Mouse (Mus musculus) midbrain, embryonic 14.5 days (tissue): ENCODE measurements around the gene Hif3a. TPM values are rescaled to one million over a fixed set of nuclear protein-coding genes. Genes with fewer than 3 reads are reported as not detected.

Experiments used
- ATAC-seq: fragments of 200-750 bp; cut with Nextera tagmentation; 2 replicates; pipeline ENCODE4 v1.8.0; 2017; ENCODE audit warnings: moderate number of reproducible peaks, moderate library complexity; ENCODE audit not compliant: low FRiP score, low TSS enrichment
- DNase-seq: peaks from one replicate; pipeline ENCODE4 v3.0.0-alpha.2; 2015
- H3K27ac ChIP-seq: fragments of 300-500 bp; sonication (generic); replicated peaks from 2 replicates; pipeline ENCODE4 v1.5.1; 2014; ENCODE audit warnings: mild to moderate bottlenecking, low read depth, low read length, moderate library complexity
- H3K27me3 ChIP-seq: fragments of 300-500 bp; sonication (generic); 2 replicates; pipeline ENCODE4 v1.6.1; 2014; ENCODE audit warnings: low read length, control low read depth, mixed read lengths; ENCODE audit not compliant: control insufficient read depth, insufficient read depth
- H3K36me3 ChIP-seq: fragments of 300-500 bp; sonication (generic); 2 replicates; pipeline ENCODE4 v1.6.1; 2014; ENCODE audit warnings: low read length, control low read depth; ENCODE audit not compliant: control insufficient read depth, insufficient read depth
- H3K4me1 ChIP-seq: fragments of 300-500 bp; sonication (generic); 2 replicates; pipeline ENCODE4 v1.6.1; 2014; ENCODE audit warnings: mild to moderate bottlenecking, antibody characterized with exemption, low read length, control low read depth; ENCODE audit not compliant: control insufficient read depth, insufficient read depth
- H3K4me2 ChIP-seq: fragments of 300-500 bp; sonication (generic); 2 replicates; pipeline ENCODE4 v1.6.1; 2014; ENCODE audit warnings: mild to moderate bottlenecking, low read length, moderate library complexity
- H3K4me3 ChIP-seq: fragments of 300-500 bp; sonication (generic); replicated peaks from 2 replicates; pipeline ENCODE4 v1.5.1; 2014; ENCODE audit warnings: low read depth, low read length
- H3K9ac ChIP-seq: fragments of 300-500 bp; sonication (generic); replicated peaks from 2 replicates; pipeline ENCODE4 v1.6.1; 2014; ENCODE audit warnings: mild to moderate bottlenecking, low read length, moderate library complexity
- H3K9me3 ChIP-seq: fragments of 300-500 bp; sonication (generic); 2 replicates; pipeline ENCODE4 v1.6.1; 2016; ENCODE audit warnings: low read length, control low read depth, mixed read lengths; ENCODE audit not compliant: control insufficient read depth
- WGBS: fragments of 180-500 bp; shearing (Covaris S2); extraction: QIAGEN DNeasy Blood & Tissue Kit; methylation state at CpG from one replicate; pipeline ENCODE4 v1.1.7; 2014; 5-methylcytosine and 5-hydroxymethylcytosine counted together
- polyA plus RNA-seq: library from polyadenylated mRNA; unstranded; fragments of >200 nt; fragmentation: Nextera tagmentation; extraction: Ambion mirVana; gene quantifications from 2 replicates; pipeline ENCODE4 v1.2.1, GENCODE M21; 2014

Hif3a gene
- polyA plus RNA-seq, 1 experiment from 2014 or later: 4.6 TPM

DNA sequence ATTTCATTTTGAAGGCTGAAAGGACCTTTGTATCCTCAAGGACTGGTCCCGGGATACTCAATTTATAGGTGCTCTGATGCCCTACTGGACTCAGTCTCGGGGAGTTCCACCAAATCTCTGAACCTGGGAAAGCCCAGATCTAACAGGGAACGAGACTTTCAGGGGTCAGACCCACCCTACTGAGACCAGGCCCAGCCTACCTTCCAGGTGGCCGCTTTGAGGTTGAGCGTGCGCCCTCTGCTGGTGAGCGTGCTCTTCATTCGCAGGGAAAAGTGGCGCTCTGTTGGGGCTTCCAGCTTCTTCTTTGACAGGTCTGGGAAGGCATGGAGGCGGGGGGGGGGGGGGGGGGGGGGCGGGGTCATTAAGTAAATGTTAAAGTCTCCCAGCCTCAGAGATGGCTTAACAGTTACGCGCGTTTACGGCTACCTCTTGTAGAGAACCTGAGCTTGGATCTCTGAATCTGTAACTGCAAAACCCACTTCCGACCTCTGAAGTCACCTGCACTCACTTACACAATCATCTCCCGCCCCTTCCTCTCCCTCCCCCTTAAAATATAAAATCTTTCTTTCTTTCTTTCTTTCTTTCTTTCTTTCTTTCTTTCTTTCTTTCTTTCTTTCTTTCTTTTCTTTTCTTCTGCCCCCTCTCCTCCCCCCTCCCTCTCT lies 11.2 kb downstream of the Hif3a start:
- no peak overlapping the region for H3K4me2 ChIP-seq
- no peaks in the 10 kb centered on the region for H3K9me3 ChIP-seq
- H3K36me3 ChIP-seq: no peaks in the 10 kb centered on the region
- peaks cover 3% of the 10 kb centered on the region for H3K4me1 ChIP-seq
- H3K4me3 ChIP-seq: no peak overlapping the region
- peak; percentile 81 for DNase-seq
- whole genome bisulfite sequencing: 9% methylated on average over 16 of the region's 17 CpGs
- no peak overlapping the region for H3K9ac ChIP-seq
- H3K27ac ChIP-seq: no peak overlapping the region
- 0 out of 2 replicates have a peak, but pooled peaks have one; percentile 44 for ATAC-seq
- H3K27me3 ChIP-seq: no peaks in the 10 kb centered on the region

DNA sequence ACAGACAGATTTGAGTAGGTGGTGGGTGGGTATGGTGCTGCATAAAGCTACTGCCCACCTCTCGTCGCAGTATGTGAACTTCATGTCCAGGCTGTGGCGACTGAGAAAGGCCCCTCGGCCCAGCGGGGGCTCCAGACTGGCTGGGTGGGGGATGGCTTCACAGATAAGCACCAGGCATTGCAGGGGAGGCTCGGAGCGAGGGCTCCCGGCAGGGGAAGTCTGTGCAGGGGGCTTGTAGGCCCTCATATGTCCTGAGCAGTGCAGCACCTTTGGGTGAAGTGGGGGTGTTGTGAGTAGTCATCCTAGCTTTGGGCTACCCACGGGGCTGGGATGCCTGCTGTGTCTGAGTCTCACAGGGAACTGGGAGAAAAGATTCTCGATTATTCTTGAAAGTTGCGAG lies 11.7 kb downstream of the Hif3a start:
- no peaks in the 10 kb centered on the region for H3K9me3 ChIP-seq
- H3K27ac ChIP-seq: no peak overlapping the region
- no peak for ATAC-seq
- no peaks in the 10 kb centered on the region for H3K36me3 ChIP-seq
- no peaks in the 10 kb centered on the region for H3K27me3 ChIP-seq
- no peaks in the 10 kb centered on the region for H3K4me1 ChIP-seq
- no peak overlapping the region for H3K9ac ChIP-seq
- WGBS: 60% methylated on average over 11 of the region's 11 CpGs
- no peak for DNase-seq
- no peak overlapping the region for H3K4me2 ChIP-seq
- no peak overlapping the region for H3K4me3 ChIP-seq

DNA sequence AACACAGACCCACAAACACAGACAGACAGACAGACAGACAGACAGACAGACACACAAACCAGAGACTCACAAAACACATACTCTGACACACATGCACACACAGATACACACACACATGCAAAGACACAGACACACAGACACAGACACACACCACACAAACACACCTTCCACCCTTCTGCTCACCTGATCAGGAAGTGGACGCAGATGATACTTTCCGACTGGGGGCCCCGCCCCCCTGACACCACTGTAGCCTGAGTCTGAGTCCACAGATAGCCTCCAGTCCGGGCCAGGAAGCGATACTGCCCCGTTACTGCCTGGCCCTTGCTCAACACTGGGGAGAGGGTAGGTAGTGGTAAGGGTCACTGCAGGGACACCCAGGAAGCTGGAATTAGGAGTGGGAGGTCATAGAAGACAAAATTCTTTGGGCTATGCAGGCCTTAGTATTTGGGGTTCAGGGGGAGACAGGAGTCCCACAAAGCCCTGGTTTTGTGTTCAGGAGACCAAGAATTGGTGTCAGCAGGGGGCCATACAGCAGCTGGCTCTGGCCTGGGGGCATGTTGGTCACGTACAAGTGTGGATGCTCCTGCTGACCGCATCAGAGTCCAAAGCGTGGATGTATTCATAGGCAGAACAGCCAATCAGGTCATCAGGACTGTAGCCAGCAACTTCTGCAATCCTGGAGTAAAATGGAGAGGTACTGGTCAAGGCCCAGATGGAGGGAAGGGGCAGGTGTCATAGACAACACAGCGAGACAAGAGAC lies 13.6 kb downstream of the Hif3a start:
- no peaks in the 10 kb centered on the region for H3K27me3 ChIP-seq
- WGBS: 85% methylated on average over 10 of the region's 10 CpGs
- ATAC-seq: no peak

GRCm38 (mm10) chr7:17047041-17047682 lies 15.1 kb downstream of the Hif3a start:
- Histone ChIP-seq H3K4me3 (no peak overlapping the region), H3K4me1 (no peaks in the 10 kb centered on the region), H3K4me2 (no peak overlapping the region), H3K36me3 (no peaks in the 10 kb centered on the region), H3K27me3 (no peaks in the 10 kb centered on the region), H3K27ac (no peak overlapping the region), H3K9ac (no peak overlapping the region), H3K9me3 (no peaks in the 10 kb centered on the region)
- WGBS: 88% methylated on average over 5 of the region's 5 CpGs
- ATAC-seq (no peak), DNase-seq (no peak)

More for the DNA sequence above, 13.6 kb downstream of the Hif3a start:
- no peaks in the 10 kb centered on the region for H3K36me3 ChIP-seq
- no peak overlapping the region for H3K27ac ChIP-seq
- H3K4me1 ChIP-seq: no peaks in the 10 kb centered on the region
- no peak for DNase-seq
- no peak overlapping the region for H3K4me2 ChIP-seq
- H3K4me3 ChIP-seq: no peak overlapping the region
- H3K9me3 ChIP-seq: no peaks in the 10 kb centered on the region
- no peak overlapping the region for H3K9ac ChIP-seq

- Histone ChIP-seq H3K36me3 (no peaks in the 10 kb centered on the region), H3K27me3 (no peaks in the 10 kb centered on the region), H3K4me1 (no peaks in the 10 kb centered on the region), H3K4me3 (no peak overlapping the region), H3K27ac (no peak overlapping the region), H3K9me3 (no peaks in the 10 kb centered on the region), H3K9ac (no peak overlapping the region), H3K4me2 (no peak overlapping the region)
- DNase-seq (peak; percentile 25), ATAC-seq (no peak)
- WGBS: 68% methylated on average over 1 of the region's 1 CpGs
These were observed 16.5 kb downstream of the Hif3a start for GRCm38 (mm10) chr7:17045743-17046142.

GRCm38 (mm10) chr7:17039373-17039772 lies 22.9 kb downstream of the Hif3a start:
- Histone ChIP-seq H3K4me2 (no peak overlapping the region), H3K4me3 (no peak overlapping the region), H3K9me3 (no peaks in the 10 kb centered on the region), H3K4me1 (no peaks in the 10 kb centered on the region), H3K27me3 (no peaks in the 10 kb centered on the region), H3K27ac (no peak overlapping the region), H3K9ac (no peak overlapping the region), H3K36me3 (no peaks in the 10 kb centered on the region)
- DNase-seq (no peak), ATAC-seq (no peak)
- 96% methylated on average over 7 of the region's 7 CpGs for WGBS

GRCm38 (mm10) chr7:17038018-17038695 lies 24.1 kb downstream of the Hif3a start:
- Histone ChIP-seq H3K27ac (no peak overlapping the region), H3K36me3 (no peaks in the 10 kb centered on the region), H3K9ac (no peak overlapping the region), H3K4me1 (no peaks in the 10 kb centered on the region), H3K9me3 (no peaks in the 10 kb centered on the region), H3K4me3 (no peak overlapping the region), H3K27me3 (no peaks in the 10 kb centered on the region), H3K4me2 (no peak overlapping the region)
- 16% methylated on average over 9 of the region's 9 CpGs for WGBS
- DNase-seq (peak; percentile 39), ATAC-seq (no peak)

DNA sequence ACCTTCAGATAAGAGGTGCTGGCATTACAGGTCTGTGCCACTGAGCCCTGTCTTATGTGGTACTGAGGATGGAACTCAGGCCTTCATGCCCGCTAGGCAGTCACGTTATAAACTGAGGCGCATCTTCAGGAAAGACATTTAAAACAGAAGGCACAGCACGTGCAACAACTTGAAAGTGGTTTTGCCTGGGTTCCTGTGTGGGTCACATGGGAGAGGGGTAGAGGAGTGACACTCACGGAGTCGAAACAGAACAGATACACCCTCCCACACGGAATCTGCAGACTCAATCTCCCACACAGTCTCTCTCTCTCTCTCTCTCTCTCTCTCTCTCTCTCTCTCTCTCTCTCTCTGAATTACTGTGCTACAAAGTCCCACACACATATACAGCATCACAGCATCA lies 32.0 kb downstream of the Hif3a start:
- peaks cover 9% of the 10 kb centered on the region for H3K4me1 ChIP-seq
- DNase-seq: no peak
- ATAC-seq: no peak
- no peaks in the 10 kb centered on the region for H3K9me3 ChIP-seq
- 79% methylated on average over 7 of the region's 7 CpGs for WGBS
- H3K27ac ChIP-seq: no peak overlapping the region
- no peaks in the 10 kb centered on the region for H3K36me3 ChIP-seq
- H3K9ac ChIP-seq: no peak overlapping the region
- no peak overlapping the region for H3K4me2 ChIP-seq
- H3K27me3 ChIP-seq: no peaks in the 10 kb centered on the region
- H3K4me3 ChIP-seq: no peak overlapping the region
